Mouse (Mus musculus) limb, embryonic 15.5 days (tissue): Measurements from ENCODE around the gene Tmem117. TPM values are rescaled to one million over a fixed set of nuclear protein-coding genes. Genes with fewer than 3 reads are reported as not detected.

ENCODE experiments used
- ATAC-seq: fragments of 200-750 bp; cut with Nextera tagmentation; 2 replicates; pipeline ENCODE4 v1.8.0; 2017; ENCODE audit warnings: low read depth, moderate TSS enrichment; ENCODE audit not compliant: insufficient number of reproducible peaks, low FRiP score, low TSS enrichment
- H3K27ac ChIP-seq: fragments of 300-500 bp; sonication (generic); 2 replicates; pipeline ENCODE4 v1.5.1; 2015; ENCODE audit warnings: moderate library complexity, mild to moderate bottlenecking, inconsistent platforms
- H3K27me3 ChIP-seq: fragments of 300-500 bp; sonication (generic); 2 replicates; pipeline ENCODE4 v1.6.1; 2015; ENCODE audit warnings: inconsistent platforms
- H3K36me3 ChIP-seq: fragments of 300-500 bp; sonication (generic); 2 replicates; pipeline ENCODE4 v1.6.1; 2015; ENCODE audit warnings: inconsistent platforms
- H3K4me1 ChIP-seq: fragments of 300-500 bp; sonication (generic); 2 replicates; pipeline ENCODE4 v1.6.1; 2015; ENCODE audit warnings: inconsistent platforms
- H3K4me2 ChIP-seq: fragments of 300-500 bp; sonication (generic); 2 replicates; pipeline ENCODE4 v1.6.1; 2015; ENCODE audit warnings: mild to moderate bottlenecking, inconsistent platforms
- H3K4me3 ChIP-seq: fragments of 300-500 bp; sonication (generic); 2 replicates; pipeline ENCODE4 v1.5.1; 2015; ENCODE audit warnings: mild to moderate bottlenecking, inconsistent platforms
- H3K9ac ChIP-seq: fragments of 300-500 bp; sonication (generic); 2 replicates; pipeline ENCODE4 v1.6.1; 2015; ENCODE audit warnings: inconsistent platforms
- H3K9me3 ChIP-seq: fragments of 300-500 bp; sonication (generic); 2 replicates; pipeline ENCODE4 v1.6.1; 2016; ENCODE audit warnings: inconsistent platforms
- WGBS: fragments of 180-500 bp; shearing (Covaris S2); methylation state at CpG from one replicate; pipeline ENCODE4 v1.1.7; 2015; 5-methylcytosine and 5-hydroxymethylcytosine counted together
- polyA plus RNA-seq: library from polyadenylated mRNA; unstranded; fragments of >200 nt; fragmentation: Nextera tagmentation; extraction: Ambion mirVana; gene quantifications from 2 replicates; pipeline ENCODE4 v1.2.1, GENCODE M21; 2015

The Tmem117 gene
- polyA plus RNA-seq, 1 experiment from 2014 or later: 5.1 TPM

GRCm38 (mm10) chr15:95144131-95144530, 515.1 kb downstream of the Tmem117 start:
- Histone ChIP-seq H3K36me3 (no peaks in the 10 kb centered on the region), H3K4me3 (no peak overlapping the region), H3K9ac (no peak overlapping the region), H3K27ac (no peak overlapping the region), H3K27me3 (no peaks in the 10 kb centered on the region), H3K4me2 (no peak overlapping the region), H3K4me1 (peaks cover 3% of the 10 kb centered on the region; the same call in 1 of the 2 replicates), H3K9me3 (no peaks in the 10 kb centered on the region)
- ATAC-seq: no peak
- 29% methylated on average over 2 of the region's 2 CpGs for WGBS

- no peak overlapping the region for H3K4me2 ChIP-seq
- H3K27me3 ChIP-seq: no peaks in the 10 kb centered on the region
- H3K9ac ChIP-seq: no peak overlapping the region
- H3K9me3 ChIP-seq: no peaks in the 10 kb centered on the region
- H3K4me1 ChIP-seq: peaks cover 3% of the 10 kb centered on the region; the same call in 1 of the 2 replicates
- H3K4me3 ChIP-seq: no peak overlapping the region
- H3K27ac ChIP-seq: no peak overlapping the region
- 93% methylated on average over 2 of the region's 2 CpGs for WGBS
- ATAC-seq: no peak
- H3K36me3 ChIP-seq: no peaks in the 10 kb centered on the region
Measured at GRCm38 (mm10) chr15:95145118-95145517, 516.1 kb downstream of the Tmem117 start.

Other genes starting within 250 kb of the Tmem117 start
- 4.3 TPM in 2 replicates for gene Adamts20, start 163.8 kb upstream of the Tmem117 start, polyA plus RNA-seq
- 8.9 and 9.7 TPM in 2 replicates for gene Pus7l, start 85.7 kb upstream of the Tmem117 start, polyA plus RNA-seq
- 9.7 TPM in 2 replicates for gene Irak4, start 85.6 kb upstream of the Tmem117 start, polyA plus RNA-seq
- gene Twf1, start 39.3 kb upstream of the Tmem117 start, polyA plus RNA-seq: 87.4 and 88.8 TPM in 2 replicates